Mouse (Mus musculus) liver, postnatal 0 days (tissue): ENCODE measurements around the gene Kif1bp. TPM values are rescaled to one million over a fixed set of nuclear protein-coding genes. Genes with fewer than 3 reads are reported as not detected.

Experiments used
- ATAC-seq: fragments of 200-750 bp; cut with Nextera tagmentation; 2 replicates; pipeline ENCODE4 v1.8.0; 2017; ENCODE audit warnings: mild to moderate bottlenecking, moderate library complexity
- DNase-seq: peaks from one replicate; pipeline ENCODE4 v3.0.0-alpha.2; 2016
- H3K27ac ChIP-seq: fragments of 300-500 bp; sonication (generic); 2 replicates; pipeline ENCODE4 v1.5.1; 2014; ENCODE audit warnings: antibody characterized with exemption, moderate library complexity, mild to moderate bottlenecking, low read depth
- H3K27me3 ChIP-seq: fragments of 300-500 bp; sonication (generic); 2 replicates; pipeline ENCODE4 v1.6.1; 2014; ENCODE audit warnings: low read length, control low read depth, mixed read lengths; ENCODE audit not compliant: insufficient read depth
- H3K36me3 ChIP-seq: fragments of 300-500 bp; sonication (generic); replicated peaks from 2 replicates; pipeline ENCODE4 v1.6.1; 2014; ENCODE audit warnings: mild to moderate bottlenecking, control low read depth, low read length, moderate library complexity, mixed read lengths; ENCODE audit not compliant: insufficient read depth
- H3K4me1 ChIP-seq: fragments of 300-500 bp; sonication (generic); 2 replicates; pipeline ENCODE4 v1.6.1; 2014; ENCODE audit warnings: antibody characterized with exemption, mild to moderate bottlenecking, control low read depth; ENCODE audit not compliant: insufficient read depth
- H3K4me2 ChIP-seq: fragments of 300-500 bp; sonication (generic); 2 replicates; pipeline ENCODE4 v1.6.1; 2014; ENCODE audit warnings: low read depth, mild to moderate bottlenecking, low read length, moderate library complexity, mixed read lengths
- H3K4me3 ChIP-seq: fragments of 300-500 bp; sonication (generic); 2 replicates; pipeline ENCODE4 v1.5.1; 2014; ENCODE audit warnings: low read depth, low read length
- H3K9ac ChIP-seq: fragments of 300-500 bp; sonication (generic); replicated peaks from 2 replicates; pipeline ENCODE4 v1.6.1; 2014; ENCODE audit warnings: mild to moderate bottlenecking, moderate library complexity
- H3K9me3 ChIP-seq: fragments of 300-500 bp; sonication (generic); 2 replicates; pipeline ENCODE4 v1.6.1; 2016; ENCODE audit warnings: mild to moderate bottlenecking, control low read depth, low read length, mixed read lengths
- CTCF ChIP-seq: sonication (generic); IDR thresholded peaks from 2 replicates; pipeline ENCODE4 v1.5.1; 2016; ENCODE audit warnings: antibody characterized with exemption, low read depth
- EP300 ChIP-seq: IDR thresholded peaks from 2 replicates; pipeline ENCODE4 v1.6.1; 2016; ENCODE audit warnings: antibody characterized with exemption, low read depth, mild to moderate bottlenecking
- WGBS: fragments of 180-500 bp; shearing (Covaris S2); extraction: QIAGEN DNeasy Blood & Tissue Kit; methylation state at CpG from one replicate; pipeline ENCODE4 v1.1.7; 2014; ENCODE audit not compliant: insufficient replicate concordance; 5-methylcytosine and 5-hydroxymethylcytosine counted together
- polyA plus RNA-seq: library from polyadenylated mRNA; unstranded; fragments of >200 nt; fragmentation: Nextera tagmentation; extraction: Ambion mirVana; gene quantifications from 2 replicates; pipeline ENCODE4 v1.2.1, GENCODE M21; 2015

The Kif1bp gene
- 6.5 and 7.2 TPM in 2 replicates for polyA plus RNA-seq

DNA sequence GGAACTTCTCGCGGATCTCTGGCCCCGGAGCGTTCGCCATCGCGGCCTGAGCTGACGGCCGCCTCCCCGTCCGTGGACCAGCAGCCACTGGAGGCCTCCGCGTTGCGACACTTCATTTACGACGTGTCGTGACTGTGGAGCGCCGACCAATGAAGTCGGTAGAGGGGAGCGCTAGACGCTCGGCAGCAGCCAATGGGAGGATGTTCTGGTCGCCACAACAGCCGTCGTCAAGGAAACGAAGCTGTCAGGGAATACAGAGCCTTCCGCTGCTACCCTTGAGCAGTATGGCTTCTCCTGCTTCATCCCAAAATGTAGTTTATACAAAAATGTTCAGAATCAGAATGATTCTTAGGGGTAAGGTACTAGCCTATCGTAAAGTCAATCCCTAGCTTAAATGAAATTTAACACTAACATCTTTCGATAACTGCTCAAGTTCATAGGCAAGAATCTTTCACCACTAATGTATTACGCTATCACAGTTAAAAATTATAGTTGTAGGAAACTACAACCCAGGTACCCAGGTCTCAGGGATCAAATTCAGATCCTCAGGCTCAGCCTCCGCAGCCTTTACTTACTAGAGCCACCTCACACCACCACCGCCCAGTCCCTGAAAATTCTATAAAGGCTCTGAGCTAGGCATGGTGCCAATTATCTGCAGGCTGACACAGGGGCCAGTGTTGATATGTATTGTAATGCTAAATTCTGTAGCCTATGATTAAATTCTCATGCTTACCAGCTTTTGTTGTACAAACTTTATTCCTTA, at the start of gene Kif1bp:
TSS of gene Kif1bp (minus strand) at position 120 of the 763 bp plus-strand sequence.
- Histone ChIP-seq H3K27me3 (no peaks in the 10 kb centered on the region), H3K4me3 (peak within 1 kb of the TSS; percentile 89), H3K4me1 (peaks cover 10% of the 10 kb centered on the region), H3K27ac (peak within 1 kb of the TSS; percentile 34), H3K36me3 (peaks cover 37% of the 10 kb centered on the region), H3K4me2 (peak within 1 kb of the TSS; percentile 88), H3K9ac (peak within 1 kb of the TSS; percentile 75), H3K9me3 (no peaks in the 10 kb centered on the region)
- WGBS: 6% methylated on average over 33 of the region's 33 CpGs
- DNase-seq (peak; percentile 97), ATAC-seq (peak; percentile 97)
- TF ChIP-seq CTCF (no peak), EP300 (no peak)

- H3K4me1 ChIP-seq: peaks cover 17% of the 10 kb centered on the region
- no peaks in the 10 kb centered on the region for H3K36me3 ChIP-seq
- H3K27me3 ChIP-seq: no peaks in the 10 kb centered on the region
- no peak for ATAC-seq
- no peak overlapping the region for H3K27ac ChIP-seq
- DNase-seq: no peak
- no peak overlapping the region for H3K9ac ChIP-seq
- no peak overlapping the region for H3K4me3 ChIP-seq
- H3K4me2 ChIP-seq: 0 out of 2 replicates have a peak overlapping the region, but pooled peaks have one; percentile 96
- TF ChIP-seq CTCF (no peak), EP300 (no peak)
- 86% methylated on average over 3 of the region's 3 CpGs for WGBS
- no peaks in the 10 kb centered on the region for H3K9me3 ChIP-seq
Measured at GRCm38 (mm10) chr10:62604161-62604560, 25.9 kb upstream of the Kif1bp start.

DNA sequence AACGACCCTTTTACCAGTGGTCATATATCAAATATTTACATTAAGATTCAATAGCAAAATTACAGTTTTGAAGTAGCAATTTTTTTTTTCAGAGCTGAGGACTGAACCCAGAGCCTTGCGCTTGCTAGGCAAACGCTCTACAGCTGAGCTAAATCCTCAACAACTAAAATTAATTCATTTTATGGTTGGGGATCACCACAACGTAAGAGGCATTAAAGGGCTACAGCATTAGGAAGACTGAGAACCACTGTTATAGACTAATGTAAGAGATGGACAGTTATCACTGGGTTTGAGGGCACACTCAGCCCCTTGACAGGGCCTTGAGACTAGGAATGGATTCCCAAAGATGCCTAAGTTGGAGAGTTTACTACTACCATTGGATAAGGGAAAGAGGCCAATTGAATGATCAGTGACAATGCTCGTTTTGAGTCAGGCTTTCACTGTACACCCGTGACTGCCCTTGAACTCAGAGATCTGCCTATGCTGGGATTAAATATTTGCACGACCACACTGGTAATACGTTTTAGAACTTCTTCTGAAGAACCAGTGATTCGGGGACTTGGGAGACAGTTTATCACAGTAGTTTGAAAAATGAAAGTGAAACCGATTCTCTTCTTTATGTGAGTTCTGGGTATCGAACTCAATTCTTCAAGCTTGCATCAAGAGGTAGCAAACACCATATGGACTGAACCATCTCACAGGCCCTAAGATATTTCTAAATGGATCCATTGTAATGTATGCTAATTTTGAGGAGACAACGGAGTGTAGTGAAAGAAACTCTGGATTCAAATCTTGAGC, 25.2 kb upstream of the Kif1bp start:
- peaks cover 17% of the 10 kb centered on the region for H3K4me1 ChIP-seq
- no peak for ATAC-seq
- no peak overlapping the region; the same call in 1 of the 2 replicates for H3K9ac ChIP-seq
- H3K4me3 ChIP-seq: peak overlapping the region; percentile 73
- TF ChIP-seq EP300 (no peak), CTCF (no peak)
- no peak overlapping the region for H3K27ac ChIP-seq
- WGBS: 67% methylated on average over 12 of the region's 12 CpGs
- H3K36me3 ChIP-seq: peaks cover 2% of the 10 kb centered on the region; the same call in 1 of the 2 replicates
- H3K9me3 ChIP-seq: no peaks in the 10 kb centered on the region
- H3K4me2 ChIP-seq: peak overlapping the region; percentile 96
- DNase-seq: no peak
- H3K27me3 ChIP-seq: no peaks in the 10 kb centered on the region

- Histone ChIP-seq H3K4me1 (peaks cover 17% of the 10 kb centered on the region), H3K4me3 (peak within 1 kb of the TSS; percentile 73), H3K9ac (peak within 1 kb of the TSS; percentile 82), H3K4me2 (peak within 1 kb of the TSS; percentile 96), H3K9me3 (no peaks in the 10 kb centered on the region), H3K27me3 (no peaks in the 10 kb centered on the region), H3K27ac (peak within 1 kb of the TSS; percentile 85), H3K36me3 (peaks cover 12% of the 10 kb centered on the region)
- ATAC-seq (peak; percentile 97), DNase-seq (peak; percentile 94)
- TF ChIP-seq EP300 (0 out of 2 replicates have a peak, but pooled peaks have one; percentile 42), CTCF (no peak)
- 2% methylated on average over 53 of the region's 53 CpGs for WGBS
Measured at GRCm38 (mm10) chr10:62602177-62603040, 24.2 kb upstream of the Kif1bp start, which contains the start of gene Ddx21. Gene Ddx21, minus strand, starts transcription at chr10:62602281.

DNA sequence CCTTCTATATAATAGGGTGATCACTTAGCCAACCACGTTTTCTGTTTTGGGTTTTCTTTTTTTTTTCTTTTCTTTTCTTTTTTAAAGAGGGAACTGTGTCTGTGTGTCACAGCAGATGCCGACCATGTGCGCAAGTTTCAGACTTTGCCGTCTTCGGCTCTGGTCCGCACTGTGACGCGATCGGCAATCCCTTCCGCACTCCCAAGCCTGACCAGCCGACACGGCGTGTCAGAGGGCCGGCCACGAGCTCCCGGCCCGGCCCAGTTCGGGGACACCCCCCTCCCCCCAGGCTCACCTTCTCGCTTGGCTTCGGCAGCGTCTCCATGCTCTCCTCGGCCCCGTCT, 23.5 kb upstream of the Kif1bp start:
- peaks cover 17% of the 10 kb centered on the region for H3K4me1 ChIP-seq
- H3K27ac ChIP-seq: peak overlapping the region; percentile 85
- no peak for TF ChIP-seq EP300
- TF ChIP-seq CTCF: no peak
- H3K27me3 ChIP-seq: no peaks in the 10 kb centered on the region
- DNase-seq: no peak
- ATAC-seq: peak; percentile 76
- WGBS: 2% methylated on average over 23 of the region's 23 CpGs
- H3K4me2 ChIP-seq: peak overlapping the region; percentile 96
- peak overlapping the region; percentile 82 for H3K9ac ChIP-seq
- H3K4me3 ChIP-seq: peak overlapping the region; percentile 73
- H3K36me3 ChIP-seq: peaks cover 16% of the 10 kb centered on the region
- H3K9me3 ChIP-seq: no peaks in the 10 kb centered on the region
